Mouse (Mus musculus): ENCODE data around the gene Inpp5b. TPM values are rescaled to one million over a fixed set of nuclear protein-coding genes. Genes with fewer than 3 reads are reported as not detected.

The Inpp5b gene
- polyA plus RNA-seq, 1 experiment from 2014 or later, result 25.2 TPM

DNA sequence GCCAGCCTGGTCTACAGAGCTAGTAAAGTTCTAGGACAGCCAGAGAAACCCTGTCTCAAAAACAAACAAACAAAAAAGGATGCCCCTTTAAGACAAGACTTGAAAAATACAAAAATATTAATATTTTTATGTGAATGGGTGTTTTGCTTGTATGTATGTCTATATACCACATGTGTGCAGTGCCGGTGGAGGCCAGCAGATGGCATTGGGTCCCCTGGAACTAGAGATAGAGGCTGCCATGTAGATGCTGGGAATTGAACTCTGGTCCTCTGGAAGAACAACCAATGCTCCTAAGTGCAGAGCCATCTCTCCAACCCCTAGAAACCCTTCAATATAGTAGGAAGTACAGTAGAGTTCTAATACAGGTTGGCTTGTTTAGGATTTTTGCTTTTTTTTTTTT lies 99.3 kb downstream of the Inpp5b start:
- Histone ChIP-seq H3K36me3 (peaks cover 71% of the 10 kb centered on the region), H3K4me1 (no peaks in the 10 kb centered on the region), H3K27ac (replicated peaks) (no peak overlapping the region), H3K27me3 (no peaks in the 10 kb centered on the region), H3K9me3 (no peaks in the 10 kb centered on the region), H3K4me3 (no peak overlapping the region), H3K4me2 (replicated peaks) (no peak overlapping the region), H3K9ac (replicated peaks) (no peak overlapping the region)
- WGBS, result 100% methylated on average over 1 of the region's 1 CpGs
- no peak for ATAC-seq (ENCODE audit: low FRiP score, low read depth)

DNA sequence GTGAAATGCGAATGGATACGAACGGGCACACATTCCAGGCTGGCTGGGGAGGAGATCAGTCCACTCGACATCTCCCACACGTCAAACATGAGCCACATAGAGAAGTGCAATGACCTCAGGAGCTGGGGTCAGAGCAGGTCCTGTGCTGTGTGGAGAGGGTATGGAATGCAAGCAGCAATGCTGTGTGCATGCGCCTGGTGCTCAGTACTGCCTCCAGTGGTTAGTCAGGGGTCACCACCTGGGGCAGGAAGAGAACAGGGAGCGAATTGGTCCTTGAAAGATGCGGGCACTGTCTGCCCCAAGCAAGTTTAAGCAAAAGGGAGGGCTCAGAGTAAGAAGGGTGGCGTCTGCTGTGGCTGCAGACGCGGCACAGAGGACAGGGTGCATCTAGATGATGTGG lies 101.8 kb downstream of the Inpp5b start:
- Histone ChIP-seq H3K4me2 (replicated peaks) (no peak overlapping the region), H3K27me3 (no peaks in the 10 kb centered on the region), H3K9me3 (no peaks in the 10 kb centered on the region), H3K4me3 (no peak overlapping the region), H3K4me1 (peaks cover 8% of the 10 kb centered on the region; the same call in 1 of the 2 replicates), H3K36me3 (peaks cover 58% of the 10 kb centered on the region), H3K27ac (replicated peaks) (no peak overlapping the region), H3K9ac (replicated peaks) (no peak overlapping the region)
- no peak for ATAC-seq (ENCODE audit: low FRiP score, low read depth)
- WGBS, result 59% methylated on average over 11 of the region's 11 CpGs

DNA sequence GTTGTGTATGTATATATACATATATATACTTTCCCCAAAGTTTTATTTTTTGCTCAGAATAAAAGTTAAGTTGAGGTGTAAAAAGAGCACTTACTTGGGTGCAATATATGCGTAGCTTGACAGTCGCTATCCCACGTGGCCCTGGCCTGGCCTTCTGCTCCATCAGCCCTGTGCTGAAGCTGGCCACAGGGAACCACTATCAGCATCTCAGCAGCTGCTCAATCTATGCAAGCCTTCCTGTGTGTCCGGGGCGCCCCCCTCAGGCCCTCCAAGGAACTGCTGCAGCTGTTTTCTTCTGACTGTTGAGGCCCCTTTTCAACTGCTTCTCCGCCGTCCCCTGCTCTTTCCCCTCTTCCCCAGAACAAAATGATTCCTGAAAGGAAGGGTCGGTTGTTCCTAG lies 105.9 kb downstream of the Inpp5b start:
- ATAC-seq (ENCODE audit: low FRiP score, low read depth), result no peak
- no peak overlapping the region; the same call in 1 of the 2 replicates for H3K9ac ChIP-seq (replicated peaks)
- no peak overlapping the region for H3K4me3 ChIP-seq
- H3K9me3 ChIP-seq, result no peaks in the 10 kb centered on the region
- no peaks in the 10 kb centered on the region for H3K27me3 ChIP-seq
- 0 out of 2 replicates have a peak overlapping the region, but pooled peaks have one; percentile 7 for H3K27ac ChIP-seq (replicated peaks)
- H3K4me2 ChIP-seq (replicated peaks), result no peak overlapping the region
- H3K4me1 ChIP-seq, result peaks cover 27% of the 10 kb centered on the region
- peaks cover 22% of the 10 kb centered on the region for H3K36me3 ChIP-seq
- 5% methylated on average over 8 of the region's 8 CpGs for WGBS

DNA sequence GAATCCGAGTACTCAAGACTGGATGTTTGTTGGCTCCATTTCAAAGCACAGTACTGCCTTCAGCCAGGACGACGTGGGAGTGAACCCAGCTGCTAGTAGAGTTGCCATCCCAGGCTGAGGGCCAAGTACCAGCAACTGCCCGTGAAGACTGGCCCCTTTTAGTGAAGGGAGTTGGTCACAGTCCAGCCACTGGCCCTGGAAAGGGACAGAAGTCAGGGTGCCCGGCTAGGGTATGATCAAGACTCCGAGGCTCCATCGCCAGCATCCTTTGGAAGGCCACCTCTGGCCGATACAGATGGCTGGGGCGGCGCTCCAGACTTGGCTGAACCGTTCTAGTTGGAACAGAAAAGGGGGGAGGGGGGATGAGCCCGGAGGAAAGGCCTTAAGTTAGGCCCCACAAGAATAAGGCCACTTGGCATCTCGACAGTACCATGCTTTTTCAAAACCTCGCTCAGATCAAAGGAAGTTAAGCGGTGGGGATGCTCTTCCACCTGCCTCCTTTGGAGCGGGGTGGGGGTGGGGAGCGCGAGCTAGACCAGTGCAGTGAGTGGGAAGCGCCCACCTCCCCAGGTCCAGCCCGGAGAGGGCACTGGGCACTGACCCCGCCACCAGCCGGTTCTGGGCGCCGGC lies 108.1 kb downstream of the Inpp5b start:
- H3K36me3 ChIP-seq, result peaks cover 22% of the 10 kb centered on the region
- peak overlapping the region; percentile 96 for H3K27ac ChIP-seq (replicated peaks)
- H3K4me3 ChIP-seq, result peak overlapping the region; percentile 100
- ATAC-seq (ENCODE audit: low FRiP score, low read depth), result peak; percentile 57
- H3K9me3 ChIP-seq, result no peaks in the 10 kb centered on the region
- H3K27me3 ChIP-seq, result no peaks in the 10 kb centered on the region
- H3K4me1 ChIP-seq, result peaks cover 27% of the 10 kb centered on the region
- H3K9ac ChIP-seq (replicated peaks), result peak overlapping the region; percentile 87
- WGBS, result 2% methylated on average over 24 of the region's 24 CpGs
- H3K4me2 ChIP-seq (replicated peaks), result peak overlapping the region; percentile 92

DNA sequence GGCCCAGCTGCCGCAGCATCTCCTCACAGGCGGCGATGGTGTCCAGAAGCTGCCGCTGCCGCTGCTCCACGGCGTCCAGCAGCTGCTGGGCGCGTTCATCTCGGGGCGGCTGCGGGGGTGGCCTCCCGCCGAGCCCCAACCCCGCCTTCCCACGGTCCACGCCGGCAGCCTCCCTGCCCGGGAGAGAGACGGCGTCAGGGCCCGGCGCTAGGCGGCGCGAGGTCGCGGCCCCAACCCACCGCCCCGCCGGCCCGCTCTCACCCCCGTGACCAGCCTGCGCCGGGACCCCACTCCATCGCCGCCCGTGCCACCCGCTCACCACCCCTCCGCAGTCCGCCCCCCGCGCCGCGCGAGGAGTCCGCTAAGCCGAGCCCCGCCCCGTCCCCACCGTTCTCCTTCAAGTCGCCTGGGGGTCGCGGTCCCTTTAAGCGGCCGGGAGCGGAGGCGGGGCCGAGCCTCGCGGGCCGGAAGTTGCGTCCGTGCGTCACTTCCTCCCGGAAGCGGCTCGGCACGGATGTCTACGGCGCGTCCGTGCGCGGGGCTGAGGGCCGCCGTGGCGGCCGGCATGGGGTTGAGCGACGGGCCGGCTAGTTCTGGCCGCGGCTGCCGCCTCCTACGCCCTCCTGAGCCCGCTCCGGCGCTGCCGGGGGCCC lies 108.7 kb downstream of the Inpp5b start, which contains the start of gene Yrdc:
Gene Yrdc (plus strand): TSS at position 419 of the 653 bp plus-strand sequence.
- Histone ChIP-seq H3K9me3 (no peaks in the 10 kb centered on the region), H3K4me2 (replicated peaks) (peak within 1 kb of the TSS; percentile 92), H3K27ac (replicated peaks) (peak within 1 kb of the TSS; percentile 96), H3K36me3 (peaks cover 20% of the 10 kb centered on the region), H3K9ac (replicated peaks) (peak within 1 kb of the TSS; percentile 87), H3K4me1 (peaks cover 27% of the 10 kb centered on the region), H3K4me3 (peak within 1 kb of the TSS; percentile 100), H3K27me3 (no peaks in the 10 kb centered on the region)
- WGBS, result under 1% methylated on average over 86 of the region's 90 CpGs
- peak; percentile 93 for ATAC-seq (ENCODE audit: low FRiP score, low read depth)

MicroRNAs encoded within 50 kb of the gene (microRNA counts, 519-probe panel; counts per million panel counts)
- not detected for microRNA mmu-miR-697
- microRNA mmu-miR-698, result not detected

Small RNA genes within 50 kb of the gene (microRNA-seq; reads per million reads assigned to microRNA genes)
- gene Gm24721, result not detected
- gene Mir697, result not detected
- 0.93 reads per million for gene Mir698

Other genes with a start within 250 kb of the Inpp5b start
- gene 3100002H09Rik, start 131.0 kb upstream of the Inpp5b start, polyA plus RNA-seq (2016; fragmentation: Nextera tagmentation; extraction: Ambion mirVana), result 1.1 and 1.6 TPM in 2 replicates
- gene Pou3f1, start 85.0 kb upstream of the Inpp5b start, polyA plus RNA-seq (2016; fragmentation: Nextera tagmentation; extraction: Ambion mirVana), result 26.2 and 30.5 TPM in 2 replicates
- gene Utp11, start 48.2 kb upstream of the Inpp5b start, polyA plus RNA-seq (2016; fragmentation: Nextera tagmentation; extraction: Ambion mirVana), result 61.9 and 63.0 TPM in 2 replicates
- 2.6 and 4.1 TPM in 2 replicates for gene Fhl3, start 41.1 kb upstream of the Inpp5b start, polyA plus RNA-seq (2016; fragmentation: Nextera tagmentation; extraction: Ambion mirVana)
- 194 and 195 TPM in 2 replicates for gene Sf3a3, start 27.1 kb upstream of the Inpp5b start, polyA plus RNA-seq (2016; fragmentation: Nextera tagmentation; extraction: Ambion mirVana)
- gene Mtf1, start 60.3 kb downstream of the Inpp5b start, polyA plus RNA-seq (2016; fragmentation: Nextera tagmentation; extraction: Ambion mirVana), result 15.1 and 18.0 TPM in 2 replicates
- gene Yrdc, start 108.8 kb downstream of the Inpp5b start, polyA plus RNA-seq (2016; fragmentation: Nextera tagmentation; extraction: Ambion mirVana), result 48.4 and 49.3 TPM in 2 replicates
- 69.1 and 72.4 TPM in 2 replicates for gene 1110065P20Rik, start 109.3 kb downstream of the Inpp5b start, polyA plus RNA-seq (2016; fragmentation: Nextera tagmentation; extraction: Ambion mirVana)
- gene Maneal, start 120.3 kb downstream of the Inpp5b start, polyA plus RNA-seq (2016; fragmentation: Nextera tagmentation; extraction: Ambion mirVana), result 7.1 and 7.9 TPM in 2 replicates
- gene Epha10, start 139.0 kb downstream of the Inpp5b start, polyA plus RNA-seq (2016; fragmentation: Nextera tagmentation; extraction: Ambion mirVana), result 12.3 and 13.3 TPM in 2 replicates
- 17.0 and 18.1 TPM in 2 replicates for gene 9930104L06Rik, start 195.2 kb downstream of the Inpp5b start, polyA plus RNA-seq (2016; fragmentation: Nextera tagmentation; extraction: Ambion mirVana)
- gene Cdca8, start 197.5 kb downstream of the Inpp5b start, polyA plus RNA-seq (2016; fragmentation: Nextera tagmentation; extraction: Ambion mirVana), result 190 and 207 TPM in 2 replicates
- 6.9 and 16.6 TPM in 2 replicates for gene Rspo1, start 244.6 kb downstream of the Inpp5b start, polyA plus RNA-seq (2016; fragmentation: Nextera tagmentation; extraction: Ambion mirVana)